Mouse (Mus musculus) bone marrow, adult 2 months (tissue): ENCODE measurements around the gene 6030458C11Rik.

ENCODE experiments used
- CTCF ChIP-seq: fragments of 200-500 bp; IDR thresholded peaks from 2 replicates; pipeline ENCODE4 v1.5.1; 2011; ENCODE audit warnings: low read length, control low read depth; ENCODE audit not compliant: control insufficient read depth, insufficient read depth
- POLR2A ChIP-seq: fragments of 200-500 bp; IDR thresholded peaks from 2 replicates; pipeline ENCODE4 v1.6.1; 2011; ENCODE audit warnings: low read depth, mild to moderate bottlenecking, control low read depth, low read length, borderline replicate concordance; ENCODE audit not compliant: control insufficient read depth

DNA sequence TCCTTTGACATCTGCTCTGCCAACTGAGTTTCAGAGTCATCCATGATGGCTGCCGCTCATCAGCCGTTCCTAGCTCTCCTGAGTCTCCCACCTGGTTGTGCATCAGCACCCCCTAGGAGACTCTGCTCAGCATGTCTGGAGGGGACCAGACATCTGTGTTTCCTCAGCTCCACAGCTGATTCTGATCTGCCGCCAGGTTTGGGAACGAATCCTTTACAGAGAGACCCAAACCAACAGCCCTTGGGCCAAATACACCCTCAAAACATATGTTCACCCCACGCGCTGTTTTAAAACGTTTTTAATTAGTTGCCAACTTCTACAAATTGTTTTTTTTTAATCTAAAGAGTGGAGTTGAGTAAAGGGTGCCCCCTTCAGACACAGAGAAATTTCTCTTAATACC, 53.5 kb downstream of the 6030458C11Rik start:
- no peak for TF ChIP-seq POLR2A
- TF ChIP-seq CTCF, result no peak
